Mouse (Mus musculus): ENCODE data around the gene Dlst.

The Dlst gene

DNA sequence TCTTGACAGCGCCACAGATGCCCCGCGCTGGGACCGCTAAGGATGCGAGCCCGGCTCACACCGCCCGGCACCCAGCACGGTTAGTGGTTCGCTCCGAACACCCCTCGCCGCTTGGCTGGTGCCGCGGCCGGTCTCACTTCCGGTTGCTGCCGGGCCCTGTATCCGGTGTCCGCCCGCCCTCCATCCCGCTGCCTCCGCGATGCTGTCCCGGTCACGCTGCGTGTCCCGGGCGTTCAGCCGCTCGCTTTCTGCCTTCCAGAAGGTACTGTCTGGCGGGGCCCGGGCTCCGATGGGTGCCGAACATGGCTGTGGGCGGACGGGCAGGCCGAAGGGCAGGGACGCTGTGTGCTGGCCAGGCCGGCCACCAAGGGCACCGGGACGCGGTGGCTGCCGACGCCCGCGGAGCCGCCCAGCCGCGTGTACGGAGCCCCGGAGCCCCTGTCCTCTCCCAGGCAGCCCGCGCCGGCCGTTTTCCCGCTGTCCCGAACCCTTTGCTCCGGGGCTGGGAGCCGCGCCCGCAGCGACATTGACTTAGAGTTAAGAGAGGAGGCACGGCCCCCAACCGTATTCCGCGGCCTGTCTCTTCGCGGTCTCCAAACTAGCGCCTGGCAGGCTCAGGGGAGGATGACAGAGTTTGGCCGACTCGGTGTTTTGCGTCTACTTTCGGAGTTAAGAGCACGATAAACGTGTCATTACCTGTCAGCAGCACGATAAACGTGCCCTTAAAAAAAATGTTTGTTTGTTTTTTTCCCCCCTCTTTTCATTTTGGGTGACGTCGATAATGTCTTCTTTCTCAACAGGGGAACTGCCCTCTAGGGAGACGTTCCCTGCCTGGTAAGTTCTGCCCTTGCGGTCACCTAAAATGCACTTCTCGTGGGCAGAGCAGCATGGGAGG is at the start of gene Dlst, which contains the start of gene Prox2:
Gene Dlst, plus strand, starts transcription at position 136 of the 895 bp plus-strand sequence.
Gene Prox2, minus strand, starts transcription at position 62 of the 895 bp plus-strand sequence.
- peak; percentile 84 to 87 for DNase-seq (ENCODE audit: low spot score in 2 of 2)

DNA sequence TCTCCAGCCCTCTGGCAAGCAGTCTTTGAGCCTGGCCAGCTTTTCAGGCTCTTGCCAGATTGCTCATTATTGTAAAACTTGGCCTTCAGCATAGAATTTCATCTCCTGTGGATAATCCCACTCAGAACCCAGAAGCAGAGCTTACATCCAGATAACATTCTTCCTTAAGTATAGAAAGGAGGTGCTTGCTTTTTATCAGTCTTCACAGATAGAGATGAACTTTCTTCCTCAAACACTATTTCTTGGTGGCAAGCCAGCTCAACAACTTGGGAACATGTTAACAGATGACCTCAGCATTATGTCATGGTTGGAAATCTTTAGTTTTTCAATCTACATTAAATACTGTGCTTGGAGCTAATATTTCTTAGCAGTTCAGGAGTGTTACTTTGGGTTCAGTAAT is 39.6 kb upstream of the Dlst start:
- no peak for DNase-seq (ENCODE audit: low spot score in 2 of 2)

GRCm38 (mm10) chr12:85077100-85077499 is 33.5 kb upstream of the Dlst start:
- DNase-seq (ENCODE audit: low spot score in 2 of 2): no peak

GRCm38 (mm10) chr12:85084257-85084656 is 26.4 kb upstream of the Dlst start:
- no peak for DNase-seq (ENCODE audit: low spot score in 2 of 2)

DNA sequence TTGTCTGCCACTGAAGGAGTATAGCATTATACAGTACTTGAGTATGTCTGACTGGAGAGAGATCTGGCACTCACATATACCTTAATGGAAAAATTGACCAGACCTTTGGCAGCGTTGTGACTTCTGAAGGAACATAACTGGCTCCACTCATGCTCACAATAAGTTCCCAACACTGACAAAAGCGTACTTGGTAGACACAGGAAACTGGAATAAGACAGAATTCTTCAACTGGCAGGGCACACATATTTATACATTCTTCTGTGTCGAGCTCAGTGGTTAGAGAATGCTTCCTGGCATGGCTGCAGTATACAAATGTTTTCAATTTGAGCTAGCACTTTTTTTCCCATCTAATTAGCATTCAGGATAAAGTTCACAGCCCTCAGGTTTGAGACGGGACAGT is 25.7 kb upstream of the Dlst start:
- DNase-seq (ENCODE audit: low spot score in 2 of 2): no peak

GRCm38 (mm10) chr12:85087845-85088244 is 22.8 kb upstream of the Dlst start:
- DNase-seq (ENCODE audit: low spot score in 2 of 2): no peak

GRCm38 (mm10) chr12:85091190-85091589 is 19.4 kb upstream of the Dlst start:
- no peak for DNase-seq (ENCODE audit: low spot score in 2 of 2)

GRCm38 (mm10) chr12:85092214-85092613 is 18.4 kb upstream of the Dlst start:
- DNase-seq (ENCODE audit: low spot score in 2 of 2): peak; percentile 45 to 70

DNA sequence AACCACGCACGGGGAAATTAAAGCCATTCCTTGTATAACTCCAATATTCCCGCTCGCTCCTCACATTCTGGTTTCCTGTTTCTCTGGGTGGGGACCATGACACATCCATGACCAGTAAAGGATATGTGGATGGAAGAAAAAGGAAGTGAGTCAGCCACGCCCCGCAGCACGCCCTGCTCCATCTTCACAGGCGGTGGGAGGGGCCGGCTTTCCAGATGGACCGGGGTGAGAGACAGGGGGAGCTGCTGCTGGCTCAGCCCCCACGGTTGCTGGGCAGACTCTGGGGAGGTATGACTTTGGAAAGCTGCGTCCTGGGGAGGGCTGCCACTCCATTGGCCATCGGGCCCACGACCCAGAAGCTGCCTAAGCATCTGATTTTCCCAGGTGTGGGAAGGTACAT is 16.6 kb upstream of the Dlst start:
- DNase-seq (ENCODE audit: low spot score in 2 of 2): no peak

DNA sequence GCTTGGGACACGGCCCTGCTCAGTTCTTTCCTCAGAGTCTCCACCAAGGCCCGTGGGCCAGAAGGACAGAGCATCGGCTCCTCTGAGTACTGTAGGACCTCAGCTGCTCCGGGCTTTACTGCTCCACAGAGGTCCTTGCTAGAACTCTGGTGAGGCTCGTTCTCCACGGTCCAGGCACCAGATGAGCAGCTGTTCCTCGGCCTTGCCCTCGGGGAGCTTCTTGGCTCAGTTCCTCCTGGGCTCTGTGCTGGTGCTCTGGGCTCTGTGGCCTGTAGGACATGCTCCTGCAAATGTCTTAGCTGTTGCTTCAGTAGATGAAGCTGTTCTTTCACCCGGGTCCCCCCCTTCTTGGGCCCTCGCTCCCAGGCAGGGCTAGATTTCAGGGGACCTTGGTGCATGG is 15.9 kb upstream of the Dlst start:
- no peak for DNase-seq (ENCODE audit: low spot score in 2 of 2)

- DNase-seq (ENCODE audit: low spot score in 2 of 2): no peak
These were observed 15.5 kb upstream of the Dlst start for GRCm38 (mm10) chr12:85095146-85095545.

GRCm38 (mm10) chr12:85095859-85096258 is 14.8 kb upstream of the Dlst start:
- no peak for DNase-seq (ENCODE audit: low spot score in 2 of 2)

DNA sequence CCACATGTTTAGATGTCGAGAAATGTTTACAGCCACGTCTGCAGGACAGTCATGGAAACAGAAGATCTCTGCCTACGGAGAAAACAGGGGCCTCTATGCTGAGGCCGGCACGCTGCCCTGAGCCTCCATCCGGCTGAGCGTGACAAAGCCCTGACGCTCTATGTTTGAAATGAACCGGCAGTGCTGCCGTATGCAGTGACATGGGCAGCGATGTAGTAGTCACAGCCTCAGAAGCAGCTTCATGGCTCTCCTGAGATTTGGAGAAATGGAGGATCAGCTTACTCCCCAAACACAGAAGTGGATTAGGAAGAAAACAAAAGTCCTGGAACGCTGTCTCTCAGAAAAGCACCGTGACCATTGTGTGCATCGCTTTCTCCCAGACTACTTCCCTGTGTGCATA is 9.6 kb upstream of the Dlst start:
- DNase-seq (ENCODE audit: low spot score in 2 of 2): no peak

- no peak for DNase-seq (ENCODE audit: low spot score in 2 of 2)
These were observed 9.0 kb upstream of the Dlst start for GRCm38 (mm10) chr12:85101521-85102106.

DNA sequence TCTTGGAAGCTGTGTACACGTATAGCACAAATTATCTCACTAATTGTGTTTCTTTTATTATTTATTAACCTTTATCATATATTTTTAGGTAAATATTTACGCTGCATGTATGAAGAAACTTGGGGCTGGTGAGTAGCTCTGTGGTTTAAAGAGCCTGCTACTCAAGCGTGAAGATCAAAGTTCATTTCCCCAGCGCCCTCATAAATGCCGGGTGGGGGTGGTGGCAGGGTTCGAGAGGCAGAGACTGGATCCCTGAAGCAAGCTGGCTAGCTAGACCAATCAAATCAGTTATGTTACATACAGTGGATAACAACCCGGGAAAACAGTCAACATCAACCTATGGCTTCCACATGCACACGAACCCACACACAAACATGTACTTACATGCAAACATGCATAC is 7.5 kb upstream of the Dlst start:
- DNase-seq (ENCODE audit: low spot score in 2 of 2): no peak

GRCm38 (mm10) chr12:85104789-85105188 is 5.8 kb upstream of the Dlst start:
- no peak for DNase-seq (ENCODE audit: low spot score in 2 of 2)

- DNase-seq (ENCODE audit: low spot score in 2 of 2): no peak
These were observed 4.3 kb upstream of the Dlst start for GRCm38 (mm10) chr12:85106292-85106691.

DNA sequence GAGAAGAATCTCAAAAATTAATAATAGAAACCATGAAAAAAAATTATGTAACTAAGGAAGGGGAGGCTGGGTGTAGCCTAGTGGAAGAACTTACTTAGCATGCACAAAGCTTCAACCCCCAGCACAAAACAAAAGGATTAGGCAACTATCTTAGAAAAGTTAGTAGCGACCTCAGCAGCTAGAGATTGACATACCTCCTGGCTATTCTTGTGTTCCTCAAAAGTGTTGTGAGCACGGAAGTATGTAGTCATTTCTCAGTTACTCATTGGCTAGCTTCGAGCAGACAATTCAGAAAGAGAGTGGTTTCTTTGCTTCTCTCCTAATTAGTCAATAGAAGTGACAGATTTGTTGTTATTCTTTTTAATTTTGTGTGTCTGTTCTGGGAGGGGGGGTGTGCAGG is 2.0 kb upstream of the Dlst start:
- DNase-seq (ENCODE audit: low spot score in 2 of 2): no peak

GRCm38 (mm10) chr12:85109426-85109825 is 1.2 kb upstream of the Dlst start:
- no peak for DNase-seq (ENCODE audit: low spot score in 2 of 2)

- DNase-seq (ENCODE audit: low spot score in 2 of 2): no peak
These were observed 479 bp upstream of the Dlst start for GRCm38 (mm10) chr12:85110011-85110697.

DNA sequence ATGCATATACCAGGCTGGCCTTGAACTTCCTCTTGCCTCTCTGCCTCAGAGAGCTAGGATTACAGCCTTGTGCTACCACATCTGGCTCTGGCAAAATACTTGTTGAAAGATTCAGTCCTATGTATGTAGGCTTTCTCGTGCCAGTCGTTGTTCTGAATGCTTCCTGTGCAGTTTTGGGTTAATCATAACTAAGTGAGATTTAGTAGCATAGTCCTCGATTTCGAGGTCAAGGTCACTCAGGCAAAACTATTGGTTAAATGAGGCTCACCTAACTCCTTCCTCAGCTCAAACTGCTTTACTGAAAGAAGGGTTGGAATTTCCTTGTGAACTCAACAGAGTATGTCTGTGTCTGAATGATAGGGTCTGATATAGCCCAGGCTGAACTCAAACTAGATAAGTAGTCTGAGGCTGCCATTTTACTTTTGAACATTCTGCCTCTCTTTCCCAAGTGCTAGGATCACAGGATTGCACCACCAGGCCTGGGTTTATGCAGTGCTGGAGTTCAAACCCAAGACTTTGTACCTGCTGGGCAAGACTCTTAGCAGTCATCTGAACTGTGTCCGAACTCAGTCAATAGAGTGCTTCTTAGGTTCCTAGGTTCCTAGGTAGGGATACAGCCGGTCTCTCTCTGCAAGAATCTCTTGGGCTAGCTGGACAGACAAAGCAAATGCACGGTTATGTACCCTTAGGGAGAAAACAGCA is 2.1 kb downstream of the Dlst start:
- no peak for DNase-seq (ENCODE audit: low spot score in 2 of 2)

DNA sequence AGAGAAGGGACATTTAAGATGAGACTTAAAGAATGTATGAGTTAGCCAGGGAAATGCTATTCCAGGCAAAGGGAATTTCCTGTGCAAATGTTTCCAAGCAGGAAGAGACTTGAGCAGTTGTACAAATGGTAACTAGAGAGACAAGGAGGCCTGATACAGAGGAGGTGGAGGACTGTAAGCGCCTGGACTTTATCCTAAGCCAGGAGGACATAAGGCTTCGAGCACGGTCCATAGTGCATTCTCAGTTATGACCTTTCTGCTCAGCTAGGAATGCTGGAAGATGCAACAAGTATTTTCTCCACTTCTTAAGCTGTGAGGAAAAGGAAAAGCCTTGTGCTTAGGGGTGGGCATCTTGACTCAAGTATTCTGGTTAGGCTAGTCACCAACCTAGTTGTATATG is 2.7 kb downstream of the Dlst start:
- DNase-seq (ENCODE audit: low spot score in 2 of 2): no peak
